Mouse (Mus musculus): Measurements from ENCODE around the gene Rbm48. TPM values are rescaled to one million over a fixed set of nuclear protein-coding genes. Genes with fewer than 3 reads are reported as not detected.

The Rbm48 gene
- total RNA-seq, 2 experiments from 2014 or later = 11.8 to 13.9 TPM

DNA sequence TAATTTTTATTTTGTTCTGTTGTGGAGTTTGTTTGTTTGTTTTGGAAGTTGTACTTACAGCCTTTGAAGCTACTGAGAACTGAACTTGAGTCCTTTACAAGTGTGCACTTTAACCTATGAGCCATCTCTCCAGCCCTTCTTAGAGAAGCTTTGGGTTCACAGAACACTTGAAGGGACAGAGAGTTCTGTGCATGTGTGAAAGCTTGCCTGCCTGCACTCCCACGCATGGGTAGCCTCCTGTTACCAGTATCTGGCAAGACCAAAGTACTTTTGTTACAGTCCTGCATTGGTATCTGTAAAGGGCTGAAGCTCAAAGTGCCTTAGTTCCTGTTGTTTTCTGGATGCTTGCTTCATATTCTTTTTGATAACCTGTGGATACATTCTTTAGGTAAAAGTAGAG lies 50.2 kb downstream of the Rbm48 start:
- DNase-seq = no peak

DNA sequence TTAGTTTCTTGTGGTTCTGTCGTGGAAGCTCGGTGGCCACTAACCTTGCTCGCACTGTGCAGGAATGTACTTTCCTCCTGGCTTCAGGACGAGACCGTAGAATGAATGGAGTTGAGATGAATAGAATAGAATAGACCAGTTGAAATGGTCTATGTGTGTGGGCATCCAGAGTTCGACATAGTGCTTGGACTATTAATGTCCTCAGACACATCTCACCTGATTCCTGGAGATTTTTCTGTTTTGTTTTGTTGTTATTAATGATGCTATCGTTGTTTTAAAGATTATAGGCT lies 52.0 kb downstream of the Rbm48 start:
- no peak for DNase-seq

DNA sequence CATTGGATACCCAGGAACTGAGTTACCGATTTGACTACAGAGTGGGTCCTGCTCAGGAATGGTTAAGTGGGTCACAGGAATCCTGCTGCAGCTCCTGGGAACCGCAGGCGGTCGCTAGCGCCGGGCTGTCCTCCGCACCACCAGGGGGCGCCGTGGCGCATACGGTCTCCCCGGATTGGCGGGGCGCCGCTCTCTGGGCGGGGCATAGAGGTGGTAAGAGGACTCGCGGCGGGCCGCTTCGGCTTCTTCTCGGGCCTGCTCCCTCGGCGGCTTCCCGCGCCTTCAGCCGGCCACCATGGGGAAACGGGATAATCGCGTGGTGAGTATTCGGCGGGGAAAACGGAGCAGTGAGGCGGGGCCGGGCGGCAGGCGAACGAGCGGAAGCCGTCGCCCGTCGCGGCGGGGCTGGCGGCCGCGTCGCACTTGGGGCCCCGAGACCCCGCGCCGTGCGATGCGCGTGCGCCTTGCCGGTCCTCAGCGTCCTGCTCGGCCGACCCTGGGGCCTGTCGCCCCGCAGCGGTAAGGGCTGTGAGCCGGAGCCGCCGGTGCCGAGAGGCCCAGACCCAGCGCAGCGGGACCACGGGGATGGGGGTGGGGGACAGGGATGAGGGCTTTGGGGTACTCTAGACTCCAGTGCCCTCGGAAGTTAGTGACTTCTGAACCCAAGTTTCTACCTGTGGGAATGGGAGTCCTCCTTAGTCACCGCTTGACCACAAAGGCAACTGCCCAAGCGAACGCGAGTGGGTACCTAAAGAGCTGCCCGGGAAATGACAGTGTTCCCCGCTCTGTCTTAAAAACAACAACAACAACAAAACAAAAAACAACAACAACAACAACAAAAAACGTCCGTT lies 52.5 kb downstream of the Rbm48 start, which contains the start of gene Fam133b:
Fam133b (plus strand) TSS at position 205 of the 851 bp plus-strand sequence.
- DNase-seq = peak; percentile 95 to 97

GRCm38 (mm10) chr5:3541871-3542270 lies 54.5 kb downstream of the Rbm48 start:
- DNase-seq = no peak

- DNase-seq = no peak
Measured at GRCm38 (mm10) chr5:3538505-3539472, 57.6 kb downstream of the Rbm48 start.

- DNase-seq = no peak
Measured at GRCm38 (mm10) chr5:3536592-3537212, 59.7 kb downstream of the Rbm48 start.

Other genes starting within 250 kb of the Rbm48 start
- 10 to 100 TPM; 42.5 to 45.1 TPM for gene Fam133b, start 52.8 kb downstream of the Rbm48 start, total RNA-seq (2021)
- gene 1700109H08Rik, start 25.0 kb downstream of the Rbm48 start, total RNA-seq (2021) = 1 to 10 TPM; 3.6 to 6.1 TPM
- gene Pex1, start 519 bp downstream of the Rbm48 start, total RNA-seq (2021) = 10 to 100 TPM; 25.1 to 34.8 TPM
- gene Tmbim7, start 54.6 kb upstream of the Rbm48 start, total RNA-seq (2021) = not detected
- 100 to 1,000 TPM; 101 TPM for gene Gatad1, start 60.6 kb upstream of the Rbm48 start, total RNA-seq (2021)
- 100 to 1,000 TPM; 103 to 105 TPM for gene Ankib1, start 206.3 kb upstream of the Rbm48 start, total RNA-seq (2021)
- gene Krit1, start 206.6 kb upstream of the Rbm48 start, total RNA-seq (2021) = 10 to 100 TPM; 59.7 to 66.2 TPM
- under 1 TPM; 0.20 to 0.22 TPM for gene Lrrd1, start 248.6 kb upstream of the Rbm48 start, total RNA-seq (2021)